Mouse (Mus musculus) mouse trophoblast stem cell (cell line): ENCODE results near the gene Sik3.

Experiments
- in situ Hi-C, 2 experiments: fragments of 300-500 bp; cut with MseI, MboI; formaldehyde crosslinking; loops; 2 replicates in 1 of 2; 3 replicates in 1 of 2; pipeline ENCODE4 v1.15.1; 2025

Gene Sik3

GRCm38 (mm10) chr9:46268343-46268873, 255.8 kb downstream of the Sik3 start, which contains the start of gene Apoa5:
TSS of gene Apoa5 (plus strand) at chr9:46268633.
- in situ Hi-C loops, result no loop called here

- in situ Hi-C loops, result no loop called here
These were observed 256.5 kb downstream of the Sik3 start for GRCm38 (mm10) chr9:46269125-46269524.

GRCm38 (mm10) chr9:46270782-46271181, 258.2 kb downstream of the Sik3 start:
- in situ Hi-C loops, result no loop called here

GRCm38 (mm10) chr9:46272070-46272469, 259.4 kb downstream of the Sik3 start:
- in situ Hi-C loops, result no loop called here

- in situ Hi-C loops, result no loop called here
These were observed 260.2 kb downstream of the Sik3 start, which contains the start of gene Zpr1 for GRCm38 (mm10) chr9:46272677-46273454. TSS of gene Zpr1 (plus strand) at chr9:46273064.
